Mouse (Mus musculus) right cerebral cortex, adult 18-20 months (tissue): ENCODE measurements around the gene Rpl4.
"Not testable (repeated sequence)": the region's sequence is repeated elsewhere in the genome, so short reads cannot be mapped to it uniquely, and the experiment has no call there.

Source experiments
- DNase-seq: peaks from one replicate; pipeline ENCODE4 v3.0.0; 2022; ENCODE audit warnings: mixed read lengths

Gene Rpl4

GRCm38 (mm10) chr9:64172816-64173665 lies at the start of gene Rpl4, which contains the start of gene Zwilch:
Gene Rpl4, plus strand, starts transcription at chr9:64173375.
Gene Zwilch, minus strand, starts transcription at chr9:64173104.
- DNase-seq, result peak; percentile 77

- DNase-seq, result not testable (repeated sequence)
Measured at GRCm38 (mm10) chr9:64124846-64125245, 48.3 kb upstream of the Rpl4 start.

GRCm38 (mm10) chr9:64125307-64125706 lies 47.9 kb upstream of the Rpl4 start:
- DNase-seq, result no peak

GRCm38 (mm10) chr9:64126121-64126520 lies 47.1 kb upstream of the Rpl4 start:
- DNase-seq, result no peak

- DNase-seq, result no peak
Measured at GRCm38 (mm10) chr9:64131623-64132022, 41.6 kb upstream of the Rpl4 start.

GRCm38 (mm10) chr9:64138896-64139295 lies 34.3 kb upstream of the Rpl4 start:
- DNase-seq, result peak; percentile 29

GRCm38 (mm10) chr9:64139879-64140278 lies 33.3 kb upstream of the Rpl4 start:
- no peak for DNase-seq

- DNase-seq, result no peak
Measured at GRCm38 (mm10) chr9:64156641-64157040, 16.5 kb upstream of the Rpl4 start.

- no peak for DNase-seq
Measured at GRCm38 (mm10) chr9:64160471-64160870, 12.7 kb upstream of the Rpl4 start.

GRCm38 (mm10) chr9:64169967-64170366 lies 3.2 kb upstream of the Rpl4 start:
- DNase-seq, result not testable (repeated sequence)

- no peak for DNase-seq
Measured at GRCm38 (mm10) chr9:64172145-64172815, 895 bp upstream of the Rpl4 start.

- no peak for DNase-seq
Measured at GRCm38 (mm10) chr9:64173666-64174220, 568 bp downstream of the Rpl4 start.

GRCm38 (mm10) chr9:64174341-64174740 lies 1.2 kb downstream of the Rpl4 start:
- DNase-seq, result no peak

- no peak for DNase-seq
Measured at GRCm38 (mm10) chr9:64174766-64175165, 1.6 kb downstream of the Rpl4 start.

- no peak for DNase-seq
Measured at GRCm38 (mm10) chr9:64175378-64175777, 2.2 kb downstream of the Rpl4 start.

GRCm38 (mm10) chr9:64178610-64178973 lies 5.4 kb downstream of the Rpl4 start:
- DNase-seq, result no peak

- DNase-seq, result peak; percentile 90
Measured at GRCm38 (mm10) chr9:64178974-64179646, 5.9 kb downstream of the Rpl4 start, which contains the start of gene Snapc5. Gene Snapc5, plus strand, starts transcription at chr9:64179274.

- not testable (repeated sequence) for DNase-seq
Measured at GRCm38 (mm10) chr9:64183295-64183694, 10.1 kb downstream of the Rpl4 start.

GRCm38 (mm10) chr9:64184166-64184840 lies 11.1 kb downstream of the Rpl4 start:
- DNase-seq, result no peak

GRCm38 (mm10) chr9:64193879-64194278 lies 20.7 kb downstream of the Rpl4 start:
- DNase-seq, result no peak

- peak; percentile 80 for DNase-seq
Measured at GRCm38 (mm10) chr9:64195554-64195953, 22.4 kb downstream of the Rpl4 start.

- DNase-seq, result no peak
Measured at GRCm38 (mm10) chr9:64197524-64197923, 24.3 kb downstream of the Rpl4 start.
